Comparison of ENCODE assay signal across 18 mouse cellular contexts in genomic region chr11:77830875-77831274, GRCm38 (mm10). TPM values are rescaled to one million over a fixed set of nuclear protein-coding genes. Genes with fewer than 3 reads are reported as not detected.
DNase-seq lines count a peak whose midpoint lies in the region; ATAC-seq and TF ChIP-seq lines count a peak whose summit lies in the region.
"Had no signal": no experiment of that assay in that cellular context is flagged by ENCODE, and none has a peak within 500 bp of the region (broad histone marks: within the 10 kb centered on the region; RNA-seq: fewer than 3 reads in every experiment).

No protein-coding gene starts in this region.

- DNase-seq in hindbrain, embryonic 11.5 days (ENCODE audit: low spot score): peak; percentile 40
- DNase-seq in hindbrain, postnatal 0 days (ENCODE audit: low spot score): no peak
- DNase-seq in forebrain, embryonic 14.5 days (ENCODE audit: low spot score): peak; percentile 56
- no peak for DNase-seq in cerebellum, adult 11-12 months
- DNase-seq: gastrocnemius, adult 2 months; heart, adult 2 months; kidney, postnatal 14 days; right cerebral cortex, adult 18-20 months; thymus, postnatal 36 days had no signal

- peak overlapping the region; percentile 56; the same call in 1 of the 2 replicates for H3K27ac ChIP-seq in hindbrain, embryonic 11.5 days (ENCODE audit: low read depth, low read length)
- no peak overlapping the region for H3K27ac ChIP-seq in hindbrain, postnatal 0 days
- H3K27ac ChIP-seq in midbrain, embryonic 12.5 days (replicated peaks): peak overlapping the region; percentile 35; the same call in 1 of the 2 replicates
- no peak overlapping the region for H3K27ac ChIP-seq in midbrain, embryonic 15.5 days
- H3K27ac ChIP-seq in forebrain, embryonic 14.5 days (ENCODE audit: low read depth, low read length): peak overlapping the region; percentile 66; the same call in 1 of the 2 replicates
- H3K27ac ChIP-seq in neural tube, embryonic 15.5 days (replicated peaks): 0 out of 2 replicates have a peak overlapping the region, but pooled peaks have one; percentile 10
- H3K27ac ChIP-seq: gastrocnemius, adult 2 months; heart, adult 2 months; liver, embryonic 14.5 days had no signal

- no peaks in the 10 kb centered on the region; the same call in 1 of the 2 replicates for H3K27me3 ChIP-seq in hindbrain, embryonic 11.5 days (ENCODE audit: control insufficient read depth, insufficient read depth, low read length)
- no peaks in the 10 kb centered on the region for H3K27me3 ChIP-seq in hindbrain, postnatal 0 days (ENCODE audit: insufficient read depth, low read length)
- peaks cover 16% of the 10 kb centered on the region for H3K27me3 ChIP-seq in midbrain, embryonic 12.5 days
- H3K27me3 ChIP-seq in midbrain, embryonic 15.5 days (replicated peaks): no peaks in the 10 kb centered on the region
- no peaks in the 10 kb centered on the region for H3K27me3 ChIP-seq in forebrain, embryonic 14.5 days (replicated peaks; ENCODE audit: control insufficient read depth, insufficient read depth, low read length)
- no peaks in the 10 kb centered on the region for H3K27me3 ChIP-seq in neural tube, embryonic 15.5 days (replicated peaks)

- peak; percentile 53 for ATAC-seq in hindbrain, embryonic 11.5 days (ENCODE audit: low FRiP score)
- no peak for ATAC-seq in hindbrain, postnatal 0 days
- ATAC-seq in midbrain, embryonic 12.5 days (ENCODE audit: low FRiP score, low read depth): no peak
- ATAC-seq in midbrain, embryonic 15.5 days (replicated peaks): no peak
- no peak for ATAC-seq in forebrain, embryonic 14.5 days
- no peak for ATAC-seq in neural tube, embryonic 15.5 days (ENCODE audit: low FRiP score)

- no peaks in the 10 kb centered on the region; the same call in 1 of the 2 replicates for H3K36me3 ChIP-seq in hindbrain, embryonic 11.5 days (ENCODE audit: control insufficient read depth, insufficient read depth, low read length)
- peaks cover 21% of the 10 kb centered on the region; the same call in 1 of the 2 replicates for H3K36me3 ChIP-seq in hindbrain, postnatal 0 days (ENCODE audit: insufficient read depth, low read length)
- peaks cover 72% of the 10 kb centered on the region for H3K36me3 ChIP-seq in midbrain, embryonic 12.5 days
- H3K36me3 ChIP-seq in midbrain, embryonic 15.5 days (replicated peaks): peaks cover 18% of the 10 kb centered on the region; the same call in 1 of the 2 replicates
- peaks cover 62% of the 10 kb centered on the region for H3K36me3 ChIP-seq in forebrain, embryonic 14.5 days (ENCODE audit: control insufficient read depth, insufficient read depth, low read length)
- H3K36me3 ChIP-seq in neural tube, embryonic 15.5 days: peaks cover 58% of the 10 kb centered on the region

- TF ChIP-seq CTCF in hindbrain, postnatal 0 days (IDR thresholded peaks at IDR 0.05; ENCODE audit: low read depth): no peak

- H3K4me1 ChIP-seq in hindbrain, embryonic 11.5 days (replicated peaks; ENCODE audit: control insufficient read depth, insufficient read depth, low read length): peaks cover 2% of the 10 kb centered on the region; the same call in 1 of the 2 replicates
- H3K4me1 ChIP-seq in hindbrain, postnatal 0 days (ENCODE audit: insufficient read depth, low read length): peaks cover 12% of the 10 kb centered on the region
- peaks cover 37% of the 10 kb centered on the region for H3K4me1 ChIP-seq in midbrain, embryonic 12.5 days
- peaks cover 21% of the 10 kb centered on the region for H3K4me1 ChIP-seq in midbrain, embryonic 15.5 days
- peaks cover 34% of the 10 kb centered on the region for H3K4me1 ChIP-seq in forebrain, embryonic 14.5 days (ENCODE audit: control insufficient read depth, insufficient read depth, low read length)
- H3K4me1 ChIP-seq in neural tube, embryonic 15.5 days: peaks cover 38% of the 10 kb centered on the region

- H3K9me3 ChIP-seq in hindbrain, embryonic 11.5 days (ENCODE audit: control insufficient read depth, low read length): no peaks in the 10 kb centered on the region
- no peaks in the 10 kb centered on the region for H3K9me3 ChIP-seq in hindbrain, postnatal 0 days (ENCODE audit: low read length)
- H3K9me3 ChIP-seq in midbrain, embryonic 12.5 days: no peaks in the 10 kb centered on the region
- no peaks in the 10 kb centered on the region for H3K9me3 ChIP-seq in midbrain, embryonic 15.5 days
- H3K9me3 ChIP-seq in forebrain, embryonic 14.5 days (replicated peaks; ENCODE audit: control insufficient read depth, low read length): no peaks in the 10 kb centered on the region
- no peaks in the 10 kb centered on the region for H3K9me3 ChIP-seq in neural tube, embryonic 15.5 days (replicated peaks)

- WGBS in hindbrain, embryonic 11.5 days: 44% methylated on average over 7 of the region's 7 CpGs
- 58% methylated on average over 7 of the region's 7 CpGs for WGBS in hindbrain, postnatal 0 days
- WGBS in midbrain, embryonic 12.5 days: 54% methylated on average over 7 of the region's 7 CpGs
- WGBS in midbrain, embryonic 15.5 days: 54% methylated on average over 7 of the region's 7 CpGs
- WGBS in forebrain, embryonic 14.5 days: 13% methylated on average over 7 of the region's 7 CpGs
- WGBS in neural tube, embryonic 15.5 days: 34% methylated on average over 7 of the region's 7 CpGs

- H3K4me2 ChIP-seq in hindbrain, embryonic 11.5 days (replicated peaks; ENCODE audit: low read depth, low read length): no peak overlapping the region
- H3K4me2 ChIP-seq in hindbrain, postnatal 0 days (ENCODE audit: low read depth, low read length): no peak overlapping the region
- H3K4me2 ChIP-seq in midbrain, embryonic 12.5 days (replicated peaks): no peak overlapping the region
- H3K4me2 ChIP-seq in midbrain, embryonic 15.5 days: no peak overlapping the region
- no peak overlapping the region for H3K4me2 ChIP-seq in forebrain, embryonic 14.5 days (ENCODE audit: low read length)
- no peak overlapping the region for H3K4me2 ChIP-seq in neural tube, embryonic 15.5 days

- no peak overlapping the region for H3K9ac ChIP-seq in hindbrain, embryonic 11.5 days (ENCODE audit: low read depth, low read length)
- no peak overlapping the region for H3K9ac ChIP-seq in hindbrain, postnatal 0 days (replicated peaks; ENCODE audit: low read length)
- no peak overlapping the region for H3K9ac ChIP-seq in midbrain, embryonic 12.5 days (replicated peaks)
- H3K9ac ChIP-seq in midbrain, embryonic 15.5 days: no peak overlapping the region
- peak overlapping the region; percentile 45; the same call in 1 of the 2 replicates for H3K9ac ChIP-seq in forebrain, embryonic 14.5 days (ENCODE audit: low read length)
- H3K9ac ChIP-seq in neural tube, embryonic 15.5 days (replicated peaks): no peak overlapping the region
- H3K9ac ChIP-seq: liver, embryonic 14.5 days had no signal

- no peak overlapping the region for H3K4me3 ChIP-seq in hindbrain, embryonic 11.5 days (ENCODE audit: low read depth, low read length)
- no peak overlapping the region for H3K4me3 ChIP-seq in hindbrain, postnatal 0 days (ENCODE audit: low read length)
- no peak overlapping the region for H3K4me3 ChIP-seq in midbrain, embryonic 12.5 days
- H3K4me3 ChIP-seq in midbrain, embryonic 15.5 days: no peak overlapping the region
- no peak overlapping the region for H3K4me3 ChIP-seq in forebrain, embryonic 14.5 days (ENCODE audit: low read depth, low read length)
- no peak overlapping the region for H3K4me3 ChIP-seq in neural tube, embryonic 15.5 days (replicated peaks)
- H3K4me3 ChIP-seq: gastrocnemius, adult 2 months; heart, adult 2 months had no signal

RNA-seq across cellular contexts. Expression of gene Gm10277, which starts 43.3 kb away (rescaled TPM):
- polyA plus RNA-seq in hindbrain, embryonic 11.5 days (2014; fragmentation: Nextera tagmentation; extraction: Ambion mirVana): 0.74 and 0.96 TPM in 2 replicates
- total RNA-seq in hindbrain, postnatal 0 days (2014; rRNA removed): not detected in 2 replicates
- polyA plus RNA-seq in hindbrain, postnatal 0 days (2015; fragmentation: Nextera tagmentation; extraction: Ambion mirVana): 0.69 and 0.91 TPM in 2 replicates
- polyA plus RNA-seq in midbrain, embryonic 12.5 days (2016; fragmentation: Nextera tagmentation; extraction: Ambion mirVana): 2.2 and 2.8 TPM in 2 replicates
- 2.3 and 3.0 TPM in 2 replicates for polyA plus RNA-seq in midbrain, embryonic 15.5 days (2015; fragmentation: Nextera tagmentation; extraction: Ambion mirVana)
- polyA plus RNA-seq in forebrain, embryonic 14.5 days (2014; fragmentation: Nextera tagmentation; extraction: Ambion mirVana): 0.55 and 0.85 TPM in 2 replicates
- polyA plus RNA-seq in neural tube, embryonic 15.5 days (2015; fragmentation: Nextera tagmentation; extraction: Ambion mirVana): 1.5 and 1.8 TPM in 2 replicates
- total RNA-seq: gastrocnemius, adult 2 months; heart, adult 2 months; layer of hippocampus, postnatal 25 days; left cerebral cortex, postnatal 25 days; neutrophil, adult 5-6 weeks had no signal
- polyA plus RNA-seq: heart, adult 2 months; spleen, adult 2 months; testis, adult 2 months had no signal

Comparison
In these comparisons a context has a peak if more than half of its experiments do, and no peak if none do; other contexts are left out.
1. DNase-seq: peak in hindbrain, embryonic 11.5 days (single experiment) and forebrain, embryonic 14.5 days (single experiment); none in hindbrain, postnatal 0 days (single experiment) and cerebellum, adult 11-12 months (single experiment).
2. H3K27ac ChIP-seq: peak in hindbrain, embryonic 11.5 days (single experiment), midbrain, embryonic 12.5 days (single experiment), forebrain, embryonic 14.5 days (single experiment) and neural tube, embryonic 15.5 days (single experiment); none in hindbrain, postnatal 0 days (single experiment) and midbrain, embryonic 15.5 days (single experiment).